Mouse (Mus musculus): ENCODE measurements around the gene Bean1. TPM values are rescaled to one million over a fixed set of nuclear protein-coding genes. Genes with fewer than 3 reads are reported as not detected.
A peak's percentile ranks its signal among the peaks of the same experiment; 100 is the strongest.

Gene Bean1
- polyA plus RNA-seq (2012; rRNA removed): 3.0 and 7.4 TPM in 2 replicates

- WGBS: 2% methylated on average over 87 of the region's 87 CpGs
- Histone ChIP-seq H3K36me3 (ENCODE audit: control insufficient read depth, insufficient read depth, low read length) (no peaks in the 10 kb centered on the region), H3K4me3 (ENCODE audit: low read depth, low read length) (peak within 1 kb of the TSS; percentile 55), H3K27ac (ENCODE audit: insufficient read depth, low read depth, low read length) (no peak within 1 kb of the TSS), H3K27me3 (ENCODE audit: control insufficient read depth, insufficient read depth, low read length) (peaks cover 27% of the 10 kb centered on the region), H3K4me1 (ENCODE audit: control insufficient read depth, insufficient read depth, insufficient read length, low read length) (no peaks in the 10 kb centered on the region)
- TF ChIP-seq POLR2A (IDR thresholded peaks at IDR 0.05; ENCODE audit: low read depth, low read length) (no peak), CTCF (IDR thresholded peaks at IDR 0.05; ENCODE audit: extremely low read depth, insufficient read length, insufficient replicate concordance, low read depth, low read length) (no peak)
Observed at GRCm38 (mm10) chr8:104170118-104171049, at the start of gene Bean1. Gene Bean1, plus strand, starts transcription at chr8:104170442.

GRCm38 (mm10) chr8:104121640-104122416 is 48.4 kb upstream of the Bean1 start:
- H3K36me3 ChIP-seq (ENCODE audit: control insufficient read depth, insufficient read depth, low read length): no peaks in the 10 kb centered on the region
- WGBS: 68% methylated on average over 12 of the region's 12 CpGs
- H3K4me3 ChIP-seq (ENCODE audit: low read depth, low read length): no peak overlapping the region
- no peak for TF ChIP-seq CTCF (IDR thresholded peaks at IDR 0.05; ENCODE audit: extremely low read depth, insufficient read length, insufficient replicate concordance, low read depth, low read length)
- no peak for TF ChIP-seq POLR2A (IDR thresholded peaks at IDR 0.05; ENCODE audit: low read depth, low read length)
- H3K27me3 ChIP-seq (ENCODE audit: control insufficient read depth, insufficient read depth, low read length): no peaks in the 10 kb centered on the region
- no peaks in the 10 kb centered on the region for H3K4me1 ChIP-seq (ENCODE audit: control insufficient read depth, insufficient read depth, insufficient read length, low read length)
- no peak overlapping the region for H3K27ac ChIP-seq (ENCODE audit: insufficient read depth, low read depth, low read length)

DNA sequence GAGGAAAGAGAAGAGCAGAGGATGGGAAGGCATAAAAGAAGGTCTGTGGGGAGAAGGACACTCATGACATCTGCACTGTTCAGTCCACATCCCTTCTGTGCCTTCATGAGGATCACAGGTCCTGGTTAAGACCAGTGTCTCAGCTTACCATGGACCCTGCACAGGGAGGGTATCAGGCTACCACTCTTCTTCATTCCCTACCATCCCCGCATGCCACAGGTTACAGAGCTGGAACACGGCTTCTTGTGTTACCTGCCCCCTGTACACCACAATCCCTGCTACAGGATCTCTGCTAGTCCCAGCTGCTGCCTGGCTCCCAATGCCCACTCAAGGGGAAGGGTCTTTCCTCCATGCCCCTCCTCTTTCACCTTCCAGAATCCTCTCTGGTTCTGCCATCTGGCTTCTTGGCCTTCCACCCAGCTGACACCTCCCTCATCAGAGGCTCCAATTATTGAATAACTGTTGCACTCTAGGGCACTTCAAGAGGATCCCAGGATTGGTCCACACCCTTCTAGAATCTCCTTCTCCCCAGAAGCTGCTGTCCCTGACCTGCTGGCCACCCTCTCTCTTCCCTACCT is 47.1 kb upstream of the Bean1 start:
- H3K4me1 ChIP-seq (ENCODE audit: control insufficient read depth, insufficient read depth, insufficient read length, low read length): no peaks in the 10 kb centered on the region
- WGBS: 89% methylated on average over 2 of the region's 2 CpGs
- H3K4me3 ChIP-seq (ENCODE audit: low read depth, low read length): no peak overlapping the region
- no peaks in the 10 kb centered on the region for H3K27me3 ChIP-seq (ENCODE audit: control insufficient read depth, insufficient read depth, low read length)
- no peak overlapping the region for H3K27ac ChIP-seq (ENCODE audit: insufficient read depth, low read depth, low read length)
- H3K36me3 ChIP-seq (ENCODE audit: control insufficient read depth, insufficient read depth, low read length): no peaks in the 10 kb centered on the region
- TF ChIP-seq POLR2A (IDR thresholded peaks at IDR 0.05; ENCODE audit: low read depth, low read length) (no peak), CTCF (IDR thresholded peaks at IDR 0.05; ENCODE audit: extremely low read depth, insufficient read length, insufficient replicate concordance, low read depth, low read length) (no peak)

DNA sequence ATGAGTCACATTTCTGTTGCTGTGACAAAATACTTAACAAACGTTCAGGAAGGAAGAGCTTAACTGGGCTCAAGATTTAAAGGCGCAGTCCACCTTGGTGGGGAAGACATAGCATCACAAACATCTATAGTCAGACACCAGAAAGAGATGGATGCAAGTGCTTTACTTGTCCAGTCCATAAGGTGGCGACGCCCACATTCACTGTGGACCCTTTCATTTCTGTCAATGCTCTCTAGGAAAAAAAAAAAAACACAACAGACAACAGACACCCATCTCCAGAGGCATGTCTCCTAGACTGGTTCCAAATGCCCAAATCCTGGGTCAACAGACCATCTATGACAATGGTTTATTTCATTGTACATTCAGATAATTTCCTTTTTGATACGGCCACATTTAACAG is 45.7 kb upstream of the Bean1 start:
- TF ChIP-seq POLR2A (IDR thresholded peaks at IDR 0.05; ENCODE audit: low read depth, low read length): no peak
- TF ChIP-seq CTCF (IDR thresholded peaks at IDR 0.05; ENCODE audit: extremely low read depth, insufficient read length, insufficient replicate concordance, low read depth, low read length): no peak
- Histone ChIP-seq H3K27ac (ENCODE audit: insufficient read depth, low read depth, low read length) (no peak overlapping the region), H3K4me1 (ENCODE audit: control insufficient read depth, insufficient read depth, insufficient read length, low read length) (no peaks in the 10 kb centered on the region), H3K27me3 (ENCODE audit: control insufficient read depth, insufficient read depth, low read length) (no peaks in the 10 kb centered on the region), H3K4me3 (ENCODE audit: low read depth, low read length) (no peak overlapping the region), H3K36me3 (ENCODE audit: control insufficient read depth, insufficient read depth, low read length) (no peaks in the 10 kb centered on the region)
- WGBS: 71% methylated on average over 5 of the region's 5 CpGs

- no peak overlapping the region for H3K4me3 ChIP-seq (ENCODE audit: low read depth, low read length)
- no peaks in the 10 kb centered on the region for H3K36me3 ChIP-seq (ENCODE audit: control insufficient read depth, insufficient read depth, low read length)
- H3K4me1 ChIP-seq (ENCODE audit: control insufficient read depth, insufficient read depth, insufficient read length, low read length): no peaks in the 10 kb centered on the region
- TF ChIP-seq POLR2A (IDR thresholded peaks at IDR 0.05; ENCODE audit: low read depth, low read length) (no peak), CTCF (IDR thresholded peaks at IDR 0.05; ENCODE audit: extremely low read depth, insufficient read length, insufficient replicate concordance, low read depth, low read length) (no peak)
- WGBS: 57% methylated on average over 4 of the region's 4 CpGs
- H3K27ac ChIP-seq (ENCODE audit: insufficient read depth, low read depth, low read length): no peak overlapping the region
- no peaks in the 10 kb centered on the region for H3K27me3 ChIP-seq (ENCODE audit: control insufficient read depth, insufficient read depth, low read length)
Observed at GRCm38 (mm10) chr8:104127160-104127883, 42.9 kb upstream of the Bean1 start.

DNA sequence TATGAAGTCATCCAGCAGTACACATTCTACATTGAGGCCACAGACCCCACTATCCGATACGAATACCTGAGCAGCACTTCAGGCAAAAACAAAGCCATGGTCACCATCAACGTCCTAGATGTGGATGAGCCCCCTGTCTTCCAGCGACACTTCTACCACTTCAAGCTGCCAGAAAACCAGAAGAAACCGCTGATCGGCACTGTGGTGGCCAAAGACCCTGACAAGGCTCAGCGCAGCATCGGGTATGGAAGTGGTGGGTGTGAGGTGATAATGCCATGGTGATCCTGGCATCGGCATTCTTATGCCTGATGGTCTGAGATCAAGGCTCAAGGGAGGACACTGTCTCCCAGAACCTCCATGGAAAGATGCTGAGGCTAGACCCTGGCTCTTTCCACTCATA is 39.3 kb upstream of the Bean1 start:
- Histone ChIP-seq H3K4me3 (ENCODE audit: low read depth, low read length) (no peak overlapping the region), H3K27ac (ENCODE audit: insufficient read depth, low read depth, low read length) (no peak overlapping the region), H3K27me3 (ENCODE audit: control insufficient read depth, insufficient read depth, low read length) (no peaks in the 10 kb centered on the region), H3K36me3 (ENCODE audit: control insufficient read depth, insufficient read depth, low read length) (no peaks in the 10 kb centered on the region), H3K4me1 (ENCODE audit: control insufficient read depth, insufficient read depth, insufficient read length, low read length) (no peaks in the 10 kb centered on the region)
- WGBS: 92% methylated on average over 9 of the region's 9 CpGs
- TF ChIP-seq CTCF (IDR thresholded peaks at IDR 0.05; ENCODE audit: extremely low read depth, insufficient read length, insufficient replicate concordance, low read depth, low read length) (no peak), POLR2A (IDR thresholded peaks at IDR 0.05; ENCODE audit: low read depth, low read length) (no peak)

Measured in small intestine, adult 2 months (tissue).